Mouse (Mus musculus): ENCODE data around the gene Syndig1.

DNA sequence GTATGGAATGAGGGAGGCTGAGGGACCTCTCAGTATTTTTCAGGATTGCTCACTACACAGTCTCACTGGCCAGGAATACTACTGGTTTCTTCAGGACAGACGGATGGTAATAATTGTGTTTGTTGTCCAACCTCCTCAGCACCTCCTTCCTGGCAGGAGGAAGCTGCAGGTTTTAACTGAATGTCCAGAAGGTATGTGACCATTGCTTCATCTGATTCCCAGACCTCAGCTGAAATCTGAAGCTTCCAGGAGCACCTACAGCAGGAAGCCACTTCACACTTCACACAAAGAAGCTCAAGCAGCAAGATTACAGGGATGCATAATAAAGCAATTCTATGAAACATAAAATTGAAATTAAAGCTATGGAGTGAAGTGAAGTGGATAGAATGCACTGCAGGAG is 75.4 kb downstream of the Syndig1 start:
- TF ChIP-seq CTCF (IDR thresholded peaks at IDR 0.05; ENCODE audit: borderline replicate concordance, insufficient read depth, low read depth, low read length) (no peak), POLR2A (IDR thresholded peaks at IDR 0.05; ENCODE audit: borderline replicate concordance, insufficient read depth, low read length) (no peak)
